9 mouse cellular contexts compared by ENCODE assay signal in genomic region chr2:74964360-74964759, GRCm38 (mm10).
DNase-seq lines count a peak whose midpoint lies in the region; ATAC-seq and TF ChIP-seq lines count a peak whose summit lies in the region.
"Had no signal": no experiment of that assay in that cellular context is flagged by ENCODE, and none has a peak within 500 bp of the region (broad histone marks: within the 10 kb centered on the region; RNA-seq: fewer than 3 reads in every experiment).

No protein-coding gene starts in this region.

- H3K27me3 ChIP-seq in C2C12 (ENCODE audit: control insufficient read depth, insufficient read depth, insufficient read length), result peaks cover 12% of the 10 kb centered on the region
- peaks cover 21% of the 10 kb centered on the region for H3K27me3 ChIP-seq in embryonic facial prominence, embryonic 13.5 days
- H3K27me3 ChIP-seq in kidney, embryonic 15.5 days, result 0 out of 2 replicates have a peak, but pooled peaks cover 4% of the 10 kb centered on the region
- peaks cover 11% of the 10 kb centered on the region; the same call in 1 of the 2 replicates for H3K27me3 ChIP-seq in liver, adult 2 months (ENCODE audit: control insufficient read depth, insufficient read depth, low read length)
- no peaks in the 10 kb centered on the region for H3K27me3 ChIP-seq in neural tube, embryonic 12.5 days (replicated peaks)

- under 1% methylated on average over 6 of the region's 6 CpGs for WGBS in embryonic facial prominence, embryonic 13.5 days
- WGBS in kidney, embryonic 15.5 days, result under 1% methylated on average over 6 of the region's 6 CpGs
- under 1% methylated on average over 6 of the region's 6 CpGs for WGBS in liver, adult 2 months
- under 1% methylated on average over 6 of the region's 6 CpGs for WGBS in neural tube, embryonic 12.5 days

- no peaks in the 10 kb centered on the region for H3K9me3 ChIP-seq in embryonic facial prominence, embryonic 13.5 days
- no peaks in the 10 kb centered on the region for H3K9me3 ChIP-seq in kidney, embryonic 15.5 days (replicated peaks)
- H3K9me3 ChIP-seq in neural tube, embryonic 12.5 days, result no peaks in the 10 kb centered on the region
- H3K9me3 ChIP-seq: embryonic facial prominence, embryonic 12.5 days had no signal

- H3ac ChIP-seq in C2C12 (ENCODE audit: control insufficient read depth, insufficient read length, low read depth), result no peak overlapping the region

- H3K9ac ChIP-seq in embryonic facial prominence, embryonic 13.5 days, result no peak overlapping the region
- no peak overlapping the region for H3K9ac ChIP-seq in kidney, embryonic 15.5 days
- H3K9ac ChIP-seq in liver, adult 2 months (ENCODE audit: low read depth, low read length), result no peak overlapping the region
- H3K9ac ChIP-seq in neural tube, embryonic 12.5 days, result no peak overlapping the region
- H3K9ac ChIP-seq: embryonic facial prominence, embryonic 12.5 days had no signal

- H3K4me3 ChIP-seq in C2C12 (ENCODE audit: insufficient read depth, poor library complexity, severe bottlenecking), result no peak overlapping the region
- H3K4me3 ChIP-seq in embryonic facial prominence, embryonic 13.5 days, result no peak overlapping the region
- no peak overlapping the region for H3K4me3 ChIP-seq in kidney, embryonic 15.5 days (replicated peaks)
- no peak overlapping the region for H3K4me3 ChIP-seq in liver, adult 2 months (ENCODE audit: insufficient read depth, low read depth, low read length)
- no peak overlapping the region for H3K4me3 ChIP-seq in neural tube, embryonic 12.5 days
- H3K4me3 ChIP-seq: embryonic facial prominence, embryonic 12.5 days had no signal

- peaks cover 17% of the 10 kb centered on the region for H3K4me1 ChIP-seq in embryonic facial prominence, embryonic 13.5 days
- peaks cover 21% of the 10 kb centered on the region for H3K4me1 ChIP-seq in kidney, embryonic 15.5 days
- no peaks in the 10 kb centered on the region for H3K4me1 ChIP-seq in liver, adult 2 months (ENCODE audit: control insufficient read depth, insufficient read depth, low read length)
- H3K4me1 ChIP-seq in neural tube, embryonic 12.5 days, result peaks cover 19% of the 10 kb centered on the region

- H3K27ac ChIP-seq in embryonic facial prominence, embryonic 13.5 days, result no peak overlapping the region
- H3K27ac ChIP-seq in kidney, embryonic 15.5 days, result no peak overlapping the region
- no peak overlapping the region for H3K27ac ChIP-seq in liver, adult 2 months (replicated peaks; ENCODE audit: insufficient read depth, low read depth, low read length)
- H3K27ac ChIP-seq in neural tube, embryonic 12.5 days, result no peak overlapping the region
- H3K27ac ChIP-seq: embryonic facial prominence, embryonic 12.5 days had no signal

- DNase-seq in adrenal gland, postnatal 36 days, result peak; percentile 87 to 93
- peak; percentile 56 to 81 for DNase-seq in heart, adult 9 months (ENCODE audit: low spot score in 2 of 2)
- DNase-seq in liver, adult 2 months (ENCODE audit: extremely low read depth, low read depth, low spot score), result peak; percentile 54
- peak; percentile 49 for DNase-seq in telencephalon, adult 2 months (ENCODE audit: low read depth, low spot score)

- H3K4me2 ChIP-seq in embryonic facial prominence, embryonic 13.5 days, result peak overlapping the region; percentile 14; the same call in 1 of the 2 replicates
- peak overlapping the region; percentile 33; the same call in 1 of the 2 replicates for H3K4me2 ChIP-seq in kidney, embryonic 15.5 days
- H3K4me2 ChIP-seq in neural tube, embryonic 12.5 days (replicated peaks), result peak overlapping the region; percentile 27; the same call in 1 of the 2 replicates
- H3K4me2 ChIP-seq: embryonic facial prominence, embryonic 12.5 days had no signal

- TF ChIP-seq CTCF in C2C12 (IDR thresholded peaks at IDR 0.05; ENCODE audit: control insufficient read depth, insufficient read depth, insufficient read length), result peak; percentile 54
- TF ChIP-seq CTCF in liver, adult 2 months (IDR thresholded peaks at IDR 0.05; ENCODE audit: low read depth, low read length), result peak; percentile 84

- H3K79me2 ChIP-seq in C2C12 (ENCODE audit: control insufficient read depth, insufficient read depth), result no peaks in the 10 kb centered on the region
- no peaks in the 10 kb centered on the region for H3K79me2 ChIP-seq in liver, adult 2 months (ENCODE audit: control insufficient read depth, insufficient read depth, low read length)

- peak; percentile 26; the same call in 1 of the 2 replicates for ATAC-seq in embryonic facial prominence, embryonic 13.5 days (ENCODE audit: insufficient number of reproducible peaks, insufficient read depth, low FRiP score, low TSS enrichment, low read depth)
- ATAC-seq in kidney, embryonic 15.5 days (replicated peaks; ENCODE audit: low FRiP score), result peak; percentile 70; the same call in 1 of the 2 replicates
- ATAC-seq in neural tube, embryonic 12.5 days (ENCODE audit: low FRiP score, low read depth), result peak; percentile 77

- no peaks in the 10 kb centered on the region for H3K79me3 ChIP-seq in C2C12 (ENCODE audit: low read depth)

- TF ChIP-seq POLR2A in liver, adult 2 months (IDR thresholded peaks at IDR 0.05; ENCODE audit: extremely low read depth, insufficient read depth, low read length), result no peak

- H3K36me3 ChIP-seq in C2C12 (ENCODE audit: control insufficient read depth, insufficient read depth), result no peaks in the 10 kb centered on the region
- no peaks in the 10 kb centered on the region for H3K36me3 ChIP-seq in embryonic facial prominence, embryonic 13.5 days
- H3K36me3 ChIP-seq in kidney, embryonic 15.5 days, result no peaks in the 10 kb centered on the region
- no peaks in the 10 kb centered on the region for H3K36me3 ChIP-seq in liver, adult 2 months (ENCODE audit: control insufficient read depth, insufficient read depth, low read length)
- H3K36me3 ChIP-seq in neural tube, embryonic 12.5 days, result no peaks in the 10 kb centered on the region
- H3K36me3 ChIP-seq: embryonic facial prominence, embryonic 12.5 days had no signal

TF ChIP-seq in C2C12, 6 proteins besides CTCF, POLR2A, EP300 and RAD21:
- TF ChIP-seq USF1 (IDR thresholded peaks at IDR 0.05; ENCODE audit: low read depth) (no peak), MAX (IDR thresholded peaks at IDR 0.05) (no peak), MYOD1 (IDR thresholded peaks at IDR 0.05; ENCODE audit: control insufficient read depth, insufficient read length, low read depth) (no peak), FOSL1 (IDR thresholded peaks at IDR 0.05; ENCODE audit: insufficient read depth, low read length, poor library complexity, severe bottlenecking) (no peak), CEBPB (IDR thresholded peaks at IDR 0.05; ENCODE audit: low read depth) (no peak), MYOG (IDR thresholded peaks at IDR 0.05; ENCODE audit: control insufficient read depth, extremely low read depth, insufficient read length) (no peak)

Comparison
In these comparisons a context has a peak if more than half of its experiments do, and no peak if none do; other contexts are left out.
1. ATAC-seq: peak in every context shown above with its lines; median percentile 77 in neural tube, embryonic 12.5 days; 70 in kidney, embryonic 15.5 days; 26 in embryonic facial prominence, embryonic 13.5 days.